Mouse (Mus musculus) c-Kit-positive CD71-positive TER-119-positive erythroid progenitor cells, embryonic 14.5 days (primary cell): Measurements from ENCODE around the gene Zdhhc6.

Source experiments
- DNase-seq: peaks from one replicate; pipeline ENCODE4 v3.0.0-alpha.2; 2013; ENCODE audit warnings: low spot score

Gene Zdhhc6

GRCm38 (mm10) chr19:55300525-55300924, 15.3 kb downstream of the Zdhhc6 start:
- DNase-seq, result no peak

- DNase-seq, result no peak
Observed at GRCm38 (mm10) chr19:55299378-55299777, 16.5 kb downstream of the Zdhhc6 start.

GRCm38 (mm10) chr19:55297961-55298360, 17.9 kb downstream of the Zdhhc6 start:
- DNase-seq, result no peak

GRCm38 (mm10) chr19:55297489-55297888, 18.3 kb downstream of the Zdhhc6 start:
- no peak for DNase-seq

GRCm38 (mm10) chr19:55296301-55296700, 19.5 kb downstream of the Zdhhc6 start:
- no peak for DNase-seq

GRCm38 (mm10) chr19:55295556-55295955, 20.3 kb downstream of the Zdhhc6 start:
- no peak for DNase-seq

- DNase-seq, result no peak
Observed at GRCm38 (mm10) chr19:55295075-55295474, 20.8 kb downstream of the Zdhhc6 start.

GRCm38 (mm10) chr19:55293175-55293574, 22.7 kb downstream of the Zdhhc6 start:
- DNase-seq, result no peak

GRCm38 (mm10) chr19:55292210-55292850, 23.5 kb downstream of the Zdhhc6 start:
- no peak for DNase-seq

GRCm38 (mm10) chr19:55290621-55291270, 25.1 kb downstream of the Zdhhc6 start:
- no peak for DNase-seq

DNA sequence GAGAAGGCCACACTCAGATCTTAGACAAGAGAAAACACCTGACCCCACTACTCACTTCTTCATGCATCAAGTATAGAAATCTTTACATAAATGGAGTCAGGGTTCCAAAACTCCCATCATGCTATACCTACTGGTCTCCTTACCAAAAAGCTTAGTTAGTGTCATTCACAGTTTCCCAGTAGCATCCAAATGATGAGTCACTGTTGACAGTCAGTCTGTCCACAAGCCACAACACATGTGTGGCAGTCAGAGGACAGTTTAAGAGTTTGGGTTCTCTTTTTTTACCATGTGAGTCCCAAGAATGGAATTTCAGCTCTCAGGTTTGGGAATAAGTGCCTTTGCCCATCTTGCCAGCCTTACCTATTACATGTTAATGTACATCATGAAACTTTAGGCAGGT, 26.9 kb downstream of the Zdhhc6 start:
- DNase-seq, result no peak

GRCm38 (mm10) chr19:55286034-55286433, 29.8 kb downstream of the Zdhhc6 start:
- DNase-seq, result no peak

DNA sequence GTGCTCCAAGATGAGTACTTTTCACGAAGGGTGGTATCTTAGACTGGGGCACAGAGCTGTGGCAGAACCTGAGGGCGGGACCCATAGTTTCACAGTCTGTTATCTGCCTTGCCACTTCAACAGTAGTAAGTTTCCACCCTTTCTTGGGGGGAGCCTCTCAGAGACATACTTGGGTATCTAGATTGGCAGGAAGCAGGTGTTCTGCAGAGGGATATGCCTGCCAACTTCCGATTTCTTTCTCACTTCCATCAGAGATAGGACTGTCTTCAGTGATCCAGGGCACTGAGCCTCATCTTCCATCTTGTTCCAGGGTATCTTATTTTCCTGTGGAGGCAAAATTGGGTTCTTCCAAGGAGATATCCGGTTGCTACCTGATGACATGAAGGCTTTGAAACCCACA, 31.7 kb downstream of the Zdhhc6 start:
- DNase-seq, result peak; percentile 87

GRCm38 (mm10) chr19:55276770-55277169, 39.1 kb downstream of the Zdhhc6 start:
- DNase-seq, result no peak

DNA sequence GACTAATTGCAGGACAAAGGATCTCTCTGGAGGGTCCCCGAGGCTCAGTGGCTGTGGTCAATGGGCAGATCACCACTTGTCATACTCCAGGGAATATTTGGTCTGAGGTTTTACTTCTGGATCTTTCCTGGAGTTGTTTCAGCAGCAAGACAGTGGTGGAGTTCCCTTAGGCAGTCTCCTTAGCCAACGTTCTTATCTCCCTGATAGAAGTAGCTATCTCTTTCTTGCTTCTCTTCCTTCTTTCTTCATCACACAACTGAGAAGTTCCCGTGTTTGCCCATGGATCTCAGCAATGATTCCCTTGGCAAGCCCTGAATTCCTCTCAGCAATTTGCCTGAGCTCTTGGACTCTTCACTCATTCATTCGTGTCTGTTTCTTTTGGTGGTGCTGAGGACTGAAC, 39.7 kb downstream of the Zdhhc6 start:
- DNase-seq, result no peak

DNA sequence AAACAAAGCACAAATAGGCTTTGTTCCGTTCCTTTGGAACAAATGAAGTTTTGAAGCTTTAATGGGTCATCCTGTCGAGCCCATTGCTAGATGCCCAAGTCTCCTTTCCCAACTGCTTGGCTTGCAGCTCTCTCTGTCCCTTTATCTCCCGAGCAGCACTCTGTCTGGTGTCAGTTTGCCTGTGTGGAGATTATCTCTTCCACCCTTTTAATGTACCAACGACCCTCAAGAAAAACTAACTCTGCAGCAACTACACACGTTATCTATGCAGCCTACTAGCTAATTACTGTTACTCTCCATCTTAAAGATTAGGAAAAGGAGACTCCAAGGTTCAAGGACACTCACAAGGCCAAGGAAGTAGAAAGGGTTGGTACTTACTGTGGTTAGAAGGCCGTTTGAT, 42.5 kb downstream of the Zdhhc6 start:
- DNase-seq, result no peak

GRCm38 (mm10) chr19:55271448-55271847, 44.4 kb downstream of the Zdhhc6 start:
- DNase-seq, result no peak

DNA sequence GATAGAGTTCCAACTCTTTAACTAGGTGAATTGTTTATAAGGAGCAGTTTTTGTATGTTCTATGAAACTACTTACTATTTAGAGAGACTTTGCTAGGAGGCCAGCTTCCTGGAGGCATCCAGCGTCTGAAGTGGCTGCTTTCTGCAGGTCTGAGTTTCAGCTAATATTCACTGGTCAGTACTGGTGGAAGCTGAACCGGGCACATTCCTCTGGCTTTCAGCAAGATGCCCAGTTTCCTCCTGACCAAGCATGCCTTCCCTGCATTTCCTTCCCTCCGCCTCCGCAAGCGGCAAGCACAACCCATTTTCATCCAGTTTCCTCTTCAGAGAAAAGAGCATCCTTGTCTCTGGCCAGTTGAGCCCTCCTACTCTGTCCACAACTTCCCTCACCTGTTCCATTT, 46.8 kb downstream of the Zdhhc6 start:
- DNase-seq, result no peak

DNA sequence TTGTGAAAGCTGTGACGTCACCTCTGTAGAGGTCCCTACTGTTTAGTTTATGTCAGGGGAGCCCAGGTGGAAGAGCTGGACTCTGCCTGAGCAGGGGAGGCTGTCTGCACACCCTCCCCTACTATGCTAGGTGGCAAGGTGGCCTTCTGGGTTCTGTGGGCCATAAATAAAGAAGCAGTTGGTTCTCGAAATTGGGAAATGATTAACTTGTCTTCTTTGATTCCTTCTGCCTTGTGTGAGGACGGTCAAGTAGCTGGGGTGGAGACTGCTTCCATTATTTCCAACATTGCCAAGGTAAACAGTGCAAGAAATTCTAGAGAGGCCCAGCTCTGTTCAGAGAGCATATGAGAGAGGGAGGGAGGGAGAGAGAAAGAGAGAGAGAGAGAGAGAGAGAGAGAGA, 47.7 kb downstream of the Zdhhc6 start:
- DNase-seq, result no peak

DNA sequence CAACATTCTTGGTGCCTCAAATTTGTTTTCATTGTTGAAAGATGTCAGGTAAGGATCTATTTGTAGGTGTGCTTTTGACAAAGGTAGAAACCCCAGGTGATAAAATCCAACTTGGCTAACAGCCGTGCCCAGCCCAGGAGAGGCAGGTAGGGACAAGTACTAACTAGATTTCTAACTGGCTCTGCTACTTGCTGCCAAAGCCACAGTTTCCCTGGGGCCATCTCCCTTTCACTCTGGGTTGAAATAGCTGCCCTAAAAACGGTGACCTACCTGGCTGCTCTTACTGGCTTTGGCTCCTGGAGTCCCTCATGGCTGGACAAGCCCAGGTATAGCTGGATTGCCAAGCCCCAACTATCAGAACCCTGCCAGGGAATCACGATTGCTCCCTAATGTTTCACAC, 49.0 kb downstream of the Zdhhc6 start:
- DNase-seq, result no peak

GRCm38 (mm10) chr19:55265269-55265668, 50.6 kb downstream of the Zdhhc6 start:
- DNase-seq, result no peak

- DNase-seq, result no peak
Observed at GRCm38 (mm10) chr19:55260389-55261184, 55.2 kb downstream of the Zdhhc6 start.

DNA sequence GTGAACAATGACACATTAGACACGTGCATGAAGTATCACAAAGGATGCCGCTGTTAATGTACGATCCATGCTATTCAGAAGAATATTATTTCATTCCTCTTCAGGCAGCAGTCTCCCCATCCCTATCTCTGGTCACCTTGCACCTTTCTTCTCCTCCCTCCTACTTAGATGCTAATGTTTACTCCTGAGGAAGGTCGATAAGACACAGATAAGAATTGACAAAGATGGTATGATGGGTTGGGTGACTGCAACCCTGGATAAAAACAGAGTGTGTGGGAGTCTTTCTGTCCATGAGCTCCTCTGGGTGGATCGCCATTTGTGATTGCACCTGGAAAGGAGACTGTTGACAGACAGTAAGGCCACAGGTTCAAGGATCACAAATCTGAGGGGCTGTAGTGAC, 57.3 kb downstream of the Zdhhc6 start:
- no peak for DNase-seq
